Mouse (Mus musculus) spleen, postnatal 10 days (tissue): Measurements from ENCODE around the gene D1Pas1.

Experiments used
- DNase-seq, 2 experiments: peaks; one replicate each; pipeline ENCODE4 v3.0.0; 2021 to 2022; ENCODE audit warnings: low spot score in 2 of 2

The D1Pas1 gene

GRCm38 (mm10) chr1:186986506-186986905, 19.3 kb downstream of the D1Pas1 start:
- no peak for DNase-seq

GRCm38 (mm10) chr1:186988281-186988682, 21.1 kb downstream of the D1Pas1 start:
- no peak for DNase-seq

GRCm38 (mm10) chr1:186988822-186989221, 21.6 kb downstream of the D1Pas1 start:
- no peak for DNase-seq

- no peak for DNase-seq
Measured at GRCm38 (mm10) chr1:186991473-186991872, 24.3 kb downstream of the D1Pas1 start.

- DNase-seq, result no peak
Measured at GRCm38 (mm10) chr1:186992113-186992512, 24.9 kb downstream of the D1Pas1 start.

- no peak for DNase-seq
Measured at GRCm38 (mm10) chr1:186997596-186998304, 30.5 kb downstream of the D1Pas1 start.

- no peak for DNase-seq
Measured at GRCm38 (mm10) chr1:187003441-187003861, 36.2 kb downstream of the D1Pas1 start.

GRCm38 (mm10) chr1:187004306-187004705, 37.1 kb downstream of the D1Pas1 start:
- no peak for DNase-seq

GRCm38 (mm10) chr1:187006227-187006925, 39.2 kb downstream of the D1Pas1 start:
- DNase-seq, result no peak

- DNase-seq, result no peak
Measured at GRCm38 (mm10) chr1:187008236-187008635, 41.0 kb downstream of the D1Pas1 start.

GRCm38 (mm10) chr1:187010071-187010470, 42.9 kb downstream of the D1Pas1 start:
- DNase-seq, result no peak

GRCm38 (mm10) chr1:187011601-187012000, 44.4 kb downstream of the D1Pas1 start:
- no peak for DNase-seq

GRCm38 (mm10) chr1:187014141-187014540, 46.9 kb downstream of the D1Pas1 start:
- no peak for DNase-seq

- no peak for DNase-seq
Measured at GRCm38 (mm10) chr1:187015673-187016072, 48.5 kb downstream of the D1Pas1 start.

GRCm38 (mm10) chr1:187016116-187016515, 48.9 kb downstream of the D1Pas1 start:
- DNase-seq, result no peak

- no peak for DNase-seq
Measured at GRCm38 (mm10) chr1:187020011-187020410, 52.8 kb downstream of the D1Pas1 start.
